Mouse (Mus musculus): ENCODE measurements around the gene Cabp1.
A peak's percentile ranks its signal among the peaks of the same experiment; 100 is the strongest.
"Not testable (repeated sequence)": the region's sequence is repeated elsewhere in the genome, so short reads cannot be mapped to it uniquely, and the experiment has no call there.

The Cabp1 gene

GRCm38 (mm10) chr5:115177866-115178265 is 16.3 kb downstream of the Cabp1 start:
- no peak for DNase-seq (ENCODE audit: low spot score in 2 of 2)

- DNase-seq (ENCODE audit: low spot score in 2 of 2): no peak
Measured at GRCm38 (mm10) chr5:115174554-115174953, 19.6 kb downstream of the Cabp1 start.

GRCm38 (mm10) chr5:115170150-115170549 is 24.0 kb downstream of the Cabp1 start:
- DNase-seq (ENCODE audit: low spot score in 2 of 2): no peak

GRCm38 (mm10) chr5:115168641-115169415 is 25.4 kb downstream of the Cabp1 start:
- DNase-seq (ENCODE audit: low spot score in 2 of 2): no peak

GRCm38 (mm10) chr5:115167396-115167795 is 26.8 kb downstream of the Cabp1 start:
- no peak for DNase-seq (ENCODE audit: low spot score in 2 of 2)

GRCm38 (mm10) chr5:115166815-115167194 is 27.4 kb downstream of the Cabp1 start:
- DNase-seq (ENCODE audit: low spot score in 2 of 2): no peak

GRCm38 (mm10) chr5:115165895-115166814 is 28.0 kb downstream of the Cabp1 start:
- no peak for DNase-seq (ENCODE audit: low spot score in 2 of 2)

- DNase-seq (ENCODE audit: low spot score in 2 of 2): no peak
Measured at GRCm38 (mm10) chr5:115165351-115165750, 28.8 kb downstream of the Cabp1 start.

- not testable (repeated sequence) for DNase-seq (ENCODE audit: low spot score in 2 of 2)
Measured at GRCm38 (mm10) chr5:115164446-115164845, 29.7 kb downstream of the Cabp1 start.

GRCm38 (mm10) chr5:115163563-115163962 is 30.6 kb downstream of the Cabp1 start:
- DNase-seq (ENCODE audit: low spot score in 2 of 2): peak in 1 of 2 experiments; percentile 76

GRCm38 (mm10) chr5:115161940-115162279 is 32.3 kb downstream of the Cabp1 start:
- not testable (repeated sequence) for DNase-seq (ENCODE audit: low spot score in 2 of 2)

GRCm38 (mm10) chr5:115161064-115161939 is 32.9 kb downstream of the Cabp1 start:
- DNase-seq (ENCODE audit: low spot score in 2 of 2): no peak

GRCm38 (mm10) chr5:115160655-115161054 is 33.5 kb downstream of the Cabp1 start:
- DNase-seq (ENCODE audit: low spot score in 2 of 2): no peak

GRCm38 (mm10) chr5:115159165-115159564 is 35.0 kb downstream of the Cabp1 start:
- no peak for DNase-seq (ENCODE audit: low spot score in 2 of 2)

GRCm38 (mm10) chr5:115158040-115158983 is 35.9 kb downstream of the Cabp1 start, which contains the start of gene Mlec:
Mlec (minus strand) TSS chr5:115158179.
- peak; percentile 97 to 99 for DNase-seq (ENCODE audit: low spot score in 2 of 2)

- DNase-seq (ENCODE audit: low spot score in 2 of 2): no peak
Measured at GRCm38 (mm10) chr5:115156933-115157589, 37.1 kb downstream of the Cabp1 start.

GRCm38 (mm10) chr5:115156401-115156800 is 37.8 kb downstream of the Cabp1 start:
- DNase-seq (ENCODE audit: low spot score in 2 of 2): no peak

- DNase-seq (ENCODE audit: low spot score in 2 of 2): no peak
Measured at GRCm38 (mm10) chr5:115155831-115156230, 38.4 kb downstream of the Cabp1 start.

GRCm38 (mm10) chr5:115155156-115155631 is 39.0 kb downstream of the Cabp1 start:
- no peak for DNase-seq (ENCODE audit: low spot score in 2 of 2)
